Mouse (Mus musculus) NIH3T3 (cell line): ENCODE measurements around the gene Mettl9.

Experiments used
- DNase-seq: peaks from one replicate; pipeline ENCODE4 v3.0.0-alpha.2; 2012; ENCODE audit warnings: low read depth

Mettl9 gene

DNA sequence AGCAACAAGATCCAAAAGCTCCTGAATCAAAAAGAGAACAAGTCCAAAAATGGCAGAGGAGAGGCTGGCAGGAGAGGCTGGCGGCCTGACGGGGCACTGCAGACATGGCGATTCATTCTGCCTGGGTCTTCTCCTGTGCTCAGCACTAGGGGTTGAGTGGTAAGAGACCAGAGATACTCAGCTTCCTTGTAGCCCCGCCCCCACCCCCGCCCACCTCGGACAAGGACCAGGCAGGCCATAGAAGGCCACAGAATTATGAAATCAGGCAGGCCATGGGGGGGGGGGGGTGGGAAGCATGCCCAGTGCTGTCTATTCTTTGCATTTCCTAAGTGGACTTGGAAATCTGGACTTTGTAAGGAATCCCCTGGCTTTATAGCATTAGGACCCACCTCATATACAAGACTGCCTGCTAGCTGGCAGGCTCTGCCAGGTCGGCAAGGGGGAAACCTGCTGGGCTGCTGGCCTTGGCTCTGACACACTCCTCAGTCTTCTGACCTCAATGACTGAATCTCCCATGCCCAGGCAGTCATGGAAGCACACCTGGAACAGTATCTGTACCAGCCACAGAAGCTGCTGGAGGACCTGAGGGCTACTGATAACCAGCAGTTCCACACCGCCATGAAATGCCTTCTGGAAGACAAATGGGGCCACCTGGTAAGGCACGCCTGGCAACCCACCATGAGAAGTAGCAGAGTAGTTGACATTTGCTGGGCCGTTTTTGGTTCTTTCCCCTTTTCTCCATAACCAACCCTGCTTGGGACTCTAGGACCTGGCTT is 64.6 kb downstream of the Mettl9 start:
- DNase-seq: peak; percentile 33

DNA sequence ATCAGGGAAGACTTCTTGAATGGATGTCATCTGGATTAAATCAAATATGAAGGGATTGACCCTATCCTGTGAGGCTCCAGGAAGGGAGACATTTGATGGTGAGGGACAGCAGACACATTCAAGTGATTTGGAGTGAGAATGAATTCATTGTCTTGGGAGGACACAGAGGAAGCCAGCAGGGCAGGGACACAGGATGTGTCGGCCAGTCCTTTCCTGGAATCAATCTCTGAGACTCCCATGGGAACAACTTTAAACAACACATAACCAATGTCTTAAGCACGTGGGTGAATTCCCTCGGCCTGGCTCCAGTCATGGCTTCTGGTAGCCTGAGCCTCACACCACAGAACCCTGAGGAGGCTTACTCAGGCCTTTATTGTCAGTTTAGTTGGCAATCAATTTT is 73.6 kb downstream of the Mettl9 start:
- no peak for DNase-seq

GRCm38 (mm10) chr7:121111321-121111720 is 77.1 kb downstream of the Mettl9 start:
- peak; percentile 49 for DNase-seq

GRCm38 (mm10) chr7:121111762-121112161 is 77.5 kb downstream of the Mettl9 start:
- DNase-seq: no peak

GRCm38 (mm10) chr7:121120143-121120818 is 86.0 kb downstream of the Mettl9 start:
- peak; percentile 90 for DNase-seq
